Mouse (Mus musculus): ENCODE measurements around the gene Sgcb.

GRCm38 (mm10) chr5:73613296-73613695, 34.3 kb downstream of the Sgcb start:
- no peak for TF ChIP-seq POLR2A (IDR thresholded peaks at IDR 0.05; ENCODE audit: extremely low read depth, insufficient read depth, low read length)
- TF ChIP-seq CTCF (IDR thresholded peaks at IDR 0.05; ENCODE audit: extremely low read depth, insufficient read depth, low read length), result no peak
